Mouse (Mus musculus): ENCODE results near the gene Gm13275.
"Not testable (repeated sequence)": the region's sequence is repeated elsewhere in the genome, so short reads cannot be mapped to it uniquely, and the experiment has no call there.

Gm13275 gene

GRCm38 (mm10) chr4:88799365-88799764 is 5.1 kb downstream of the Gm13275 start, which contains the start of gene Gm13285:
Gm13285 (plus strand) TSS chr4:88799665.
- not testable (repeated sequence) for DNase-seq

DNA sequence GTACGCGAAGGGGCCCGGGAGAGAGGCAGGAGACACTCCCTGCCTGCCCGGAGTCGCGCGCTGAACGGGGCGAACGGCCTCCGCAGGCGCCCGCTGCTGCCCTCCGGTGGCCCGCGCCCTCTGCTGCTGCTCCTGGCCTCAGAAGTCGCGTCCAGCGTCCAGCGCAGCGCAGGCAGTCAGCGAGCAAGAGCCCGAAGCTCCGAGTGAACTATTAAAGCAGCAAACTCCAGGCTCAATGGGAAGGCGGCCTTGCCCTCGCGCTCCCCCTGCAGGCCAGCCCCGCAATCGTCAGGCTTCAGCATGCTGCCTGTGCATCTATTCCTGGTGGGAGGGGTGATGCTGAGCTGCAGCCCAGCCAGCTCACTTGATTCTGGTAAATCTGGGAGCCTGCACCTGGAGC is 8.7 kb downstream of the Gm13275 start, which contains the start of gene Gm13287:
TSS of gene Gm13287 (plus strand) at position 301 of the 400 bp plus-strand sequence.
- not testable (repeated sequence) for DNase-seq

DNA sequence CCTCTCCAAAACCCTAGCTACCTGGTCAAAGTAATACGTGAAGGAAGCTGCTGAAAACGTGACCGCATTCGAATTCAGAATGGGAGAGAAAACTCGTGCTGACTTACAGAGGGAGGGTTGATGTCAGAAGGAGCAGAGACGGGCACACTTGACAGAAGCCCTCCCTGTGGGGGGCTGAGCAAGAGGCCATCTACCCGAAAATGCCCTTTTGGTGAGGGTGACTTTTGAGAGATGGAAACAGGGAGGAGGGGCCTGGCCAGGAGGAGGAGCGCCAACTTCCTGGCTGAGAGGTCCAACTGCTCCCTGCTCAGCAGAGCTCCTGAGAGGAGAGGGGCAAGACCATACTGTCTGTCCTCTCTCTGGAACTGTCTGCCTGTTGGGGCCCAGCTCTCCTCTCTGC is 10.9 kb downstream of the Gm13275 start, which contains the start of gene Gm13288:
TSS of gene Gm13288 (plus strand) at position 301 of the 400 bp plus-strand sequence.
- not testable (repeated sequence) for DNase-seq

DNA sequence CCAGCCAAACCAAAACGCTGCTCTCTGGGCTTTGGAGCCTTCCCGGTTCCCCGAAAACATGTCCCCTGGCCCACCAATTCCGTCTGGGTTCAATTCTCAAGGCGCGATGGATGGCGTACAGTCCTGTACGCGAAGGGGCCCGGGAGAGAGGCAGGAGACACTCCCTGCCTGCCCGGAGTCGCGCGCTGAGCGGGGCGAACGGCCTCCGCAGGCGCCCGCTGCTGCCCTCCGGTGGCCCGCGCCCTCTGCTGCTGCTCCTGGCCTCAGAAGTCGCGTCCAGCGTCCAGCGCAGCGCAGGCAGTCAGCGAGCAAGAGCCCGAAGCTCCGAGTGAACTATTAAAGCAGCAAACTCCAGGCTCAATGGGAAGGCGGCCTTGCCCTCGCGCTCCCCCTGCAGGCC is 11.5 kb downstream of the Gm13275 start:
- not testable (repeated sequence) for DNase-seq

DNA sequence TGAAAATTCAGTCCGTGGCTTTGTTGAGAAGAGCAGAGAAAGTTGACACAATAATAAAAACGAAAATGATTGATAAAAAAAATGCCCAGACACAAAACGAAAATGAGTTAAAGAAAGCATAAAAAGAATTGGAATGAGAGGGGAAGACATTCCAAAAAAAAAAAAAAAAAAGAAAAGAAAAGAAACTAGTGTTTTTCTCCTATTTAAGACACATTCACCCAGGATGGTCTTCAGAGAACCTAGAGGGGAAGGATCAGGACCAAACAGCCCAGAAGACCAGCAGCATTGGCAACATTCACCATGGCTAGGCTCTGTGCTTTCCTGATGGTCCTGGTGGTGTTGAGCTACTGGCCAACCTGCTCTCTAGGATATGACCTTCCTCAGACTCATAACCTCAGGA is 21.6 kb downstream of the Gm13275 start, which contains the start of gene Ifna7:
TSS of gene Ifna7 (plus strand) at position 301 of the 400 bp plus-strand sequence.
- DNase-seq = no peak

DNA sequence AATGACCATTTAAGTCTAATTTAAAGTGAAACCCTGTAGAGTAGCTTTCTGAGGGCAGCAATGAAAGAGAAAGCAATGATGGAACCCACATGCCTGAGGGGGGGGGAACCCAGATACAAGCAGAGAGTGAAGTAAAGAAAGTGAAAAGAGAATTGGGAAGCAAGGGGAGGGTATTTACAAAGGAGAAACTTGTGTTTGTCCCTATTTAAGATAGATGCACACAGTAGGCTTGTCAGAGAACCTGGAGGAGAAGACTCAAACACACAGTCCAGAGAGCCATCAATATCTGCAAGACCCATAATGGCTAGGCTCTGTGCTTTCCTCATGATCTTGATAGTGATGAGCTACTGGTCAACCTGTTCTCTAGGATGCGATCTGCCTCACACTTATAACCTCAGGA is 25.4 kb downstream of the Gm13275 start, which contains the start of gene Ifna11:
TSS of gene Ifna11 (plus strand) at position 301 of the 400 bp plus-strand sequence.
- no peak for DNase-seq

GRCm38 (mm10) chr4:88822995-88823394 is 28.7 kb downstream of the Gm13275 start:
- DNase-seq = peak; percentile 49

GRCm38 (mm10) chr4:88827116-88827515 is 32.8 kb downstream of the Gm13275 start, which contains the start of gene Ifna6:
Ifna6 (plus strand) TSS chr4:88827416.
- not testable (repeated sequence) for DNase-seq

- peak; percentile 66 for DNase-seq
Observed at GRCm38 (mm10) chr4:88830523-88830922, 36.2 kb downstream of the Gm13275 start.

GRCm38 (mm10) chr4:88835225-88835624 is 40.9 kb downstream of the Gm13275 start, which contains the start of gene Ifna5:
Ifna5 (plus strand) TSS chr4:88835525.
- not testable (repeated sequence) for DNase-seq

DNA sequence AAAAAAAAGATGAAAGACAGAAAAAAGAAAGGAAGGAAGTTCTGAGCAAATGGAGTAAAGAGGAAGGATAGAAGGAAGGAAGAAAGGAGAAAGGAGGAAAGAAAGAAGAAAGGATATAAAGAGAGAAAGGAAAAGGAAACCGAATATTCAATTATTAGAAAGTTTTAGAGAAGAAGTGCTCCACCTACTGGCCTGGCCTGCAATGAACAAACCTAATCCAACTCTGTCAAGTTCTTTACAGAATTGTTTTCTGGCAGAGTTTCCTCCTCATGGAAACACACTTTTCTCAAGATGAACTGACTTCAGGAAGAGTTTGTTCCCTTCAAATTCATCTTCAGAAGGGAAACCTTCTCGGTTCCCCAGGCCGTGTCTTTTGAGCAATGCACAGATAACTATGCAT is 44.5 kb downstream of the Gm13275 start:
- DNase-seq = peak; percentile 40

DNA sequence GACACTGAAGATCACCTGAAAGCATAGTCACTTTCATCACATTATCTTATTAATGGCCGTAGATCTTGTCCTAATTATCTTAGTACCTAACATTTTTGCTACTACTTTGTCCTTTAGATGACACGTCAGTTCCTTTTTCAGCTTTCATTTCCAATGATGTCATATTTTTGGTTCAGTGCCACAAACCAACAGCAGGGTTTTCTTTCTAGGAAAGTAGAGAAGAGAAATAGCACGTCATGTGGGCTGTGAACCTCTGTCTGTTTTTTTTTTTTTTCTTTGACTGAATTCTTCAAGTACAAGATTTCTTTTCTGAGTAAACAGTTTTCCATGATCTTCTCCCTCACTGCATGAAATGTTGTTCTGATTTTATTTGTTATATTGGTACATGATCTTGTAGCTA is 45.8 kb downstream of the Gm13275 start:
- no peak for DNase-seq

DNA sequence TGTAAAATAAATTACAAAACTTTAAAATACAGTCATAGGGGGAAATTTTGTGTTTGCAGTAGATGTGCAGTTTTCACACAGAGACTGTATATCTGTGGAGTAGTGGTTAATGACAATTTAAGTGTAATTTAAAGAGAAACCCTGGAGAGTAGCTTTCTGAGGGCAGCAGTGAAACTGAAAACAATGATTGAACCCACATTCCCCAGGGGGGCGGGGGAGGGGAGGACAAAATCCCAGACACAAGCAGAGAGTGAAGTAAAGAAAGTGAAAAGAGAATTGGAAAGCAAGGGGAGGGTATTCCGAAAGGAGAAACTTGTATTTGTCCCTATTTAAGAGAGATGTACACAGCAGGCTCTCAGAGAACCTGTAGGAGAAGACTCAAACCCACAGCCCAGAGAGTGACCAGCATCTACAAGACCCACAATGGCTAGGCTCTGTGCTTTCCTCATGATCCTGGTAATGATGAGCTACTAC is 47.2 kb downstream of the Gm13275 start, which contains the start of gene Ifna4:
TSS of gene Ifna4 (plus strand) at position 424 of the 474 bp plus-strand sequence.
- DNase-seq = no peak

Data from thymus, postnatal 4 days (tissue).